Comparison of ENCODE assay signal across 8 mouse cellular contexts in genomic region chr10:82630497-82630896, GRCm38 (mm10). TPM values are rescaled to one million over a fixed set of nuclear protein-coding genes. Genes with fewer than 3 reads are reported as not detected.
DNase-seq lines count a peak whose midpoint lies in the region; ATAC-seq and TF ChIP-seq lines count a peak whose summit lies in the region.

No protein-coding gene starts in this region.

- no peak for DNase-seq in lung, postnatal 0 days (ENCODE audit: low spot score)
- DNase-seq in lung, adult 18-20 months, result no peak
- DNase-seq in T-cell, adult 2 months (ENCODE audit: low spot score), result no peak
- DNase-seq in natural killer cell, adult 2 months (ENCODE audit: low spot score in 2 of 2), result no peak
- DNase-seq in layer of hippocampus, adult 9-10 months (ENCODE audit: low spot score), result no peak

- no peak for ATAC-seq in lung, postnatal 0 days
- ATAC-seq in embryonic facial prominence, embryonic 15.5 days (ENCODE audit: insufficient number of reproducible peaks, low FRiP score, low TSS enrichment, low read depth), result no peak
- ATAC-seq in limb, embryonic 13.5 days (ENCODE audit: low FRiP score, low read depth), result no peak

- H3K27me3 ChIP-seq in lung, postnatal 0 days (replicated peaks; ENCODE audit: insufficient read depth, low read length), result no peaks in the 10 kb centered on the region
- no peaks in the 10 kb centered on the region for H3K27me3 ChIP-seq in embryonic facial prominence, embryonic 15.5 days
- H3K27me3 ChIP-seq in limb, embryonic 13.5 days, result no peaks in the 10 kb centered on the region
- no peaks in the 10 kb centered on the region for H3K27me3 ChIP-seq in small intestine, adult 2 months (ENCODE audit: control insufficient read depth, insufficient read depth, low read length)

- 16% methylated on average over 7 of the region's 7 CpGs for WGBS in lung, postnatal 0 days
- 17% methylated on average over 7 of the region's 7 CpGs for WGBS in embryonic facial prominence, embryonic 15.5 days
- WGBS in limb, embryonic 13.5 days, result 16% methylated on average over 7 of the region's 7 CpGs
- WGBS in small intestine, adult 2 months, result 10% methylated on average over 7 of the region's 7 CpGs

- H3K27ac ChIP-seq in lung, postnatal 0 days (ENCODE audit: low read length), result no peak overlapping the region
- H3K27ac ChIP-seq in embryonic facial prominence, embryonic 15.5 days (replicated peaks), result peak overlapping the region; percentile 90; the same call in 1 of the 2 replicates
- peak overlapping the region; percentile 88; the same call in 1 of the 2 replicates for H3K27ac ChIP-seq in limb, embryonic 13.5 days
- no peak overlapping the region for H3K27ac ChIP-seq in small intestine, adult 2 months (ENCODE audit: insufficient read depth, low read depth, low read length)

- peak overlapping the region; percentile 65 for H3K4me3 ChIP-seq in lung, postnatal 0 days (ENCODE audit: low read depth, low read length)
- peak overlapping the region; percentile 82 for H3K4me3 ChIP-seq in embryonic facial prominence, embryonic 15.5 days (replicated peaks)
- peak overlapping the region; percentile 86 for H3K4me3 ChIP-seq in limb, embryonic 13.5 days
- H3K4me3 ChIP-seq in small intestine, adult 2 months (ENCODE audit: low read depth, low read length), result peak overlapping the region; percentile 83

- no peak for TF ChIP-seq EP300 in lung, postnatal 0 days (IDR thresholded peaks at IDR 0.05)

- H3K36me3 ChIP-seq in lung, postnatal 0 days (ENCODE audit: insufficient read depth, low read length), result no peaks in the 10 kb centered on the region
- H3K36me3 ChIP-seq in embryonic facial prominence, embryonic 15.5 days, result peaks cover 17% of the 10 kb centered on the region; the same call in 1 of the 2 replicates
- H3K36me3 ChIP-seq in limb, embryonic 13.5 days, result peaks cover 38% of the 10 kb centered on the region
- H3K36me3 ChIP-seq in small intestine, adult 2 months (ENCODE audit: control insufficient read depth, insufficient read depth, low read length), result 0 out of 2 replicates have a peak, but pooled peaks cover 2% of the 10 kb centered on the region

- peak overlapping the region; percentile 78 for H3K4me2 ChIP-seq in lung, postnatal 0 days (replicated peaks; ENCODE audit: low read depth, low read length)
- peak overlapping the region; percentile 75 for H3K4me2 ChIP-seq in embryonic facial prominence, embryonic 15.5 days (replicated peaks)
- H3K4me2 ChIP-seq in limb, embryonic 13.5 days (replicated peaks), result peak overlapping the region; percentile 77

- peaks cover 4% of the 10 kb centered on the region; the same call in 1 of the 2 replicates for H3K4me1 ChIP-seq in lung, postnatal 0 days (ENCODE audit: insufficient read depth, low read depth, low read length)
- peaks cover 13% of the 10 kb centered on the region for H3K4me1 ChIP-seq in embryonic facial prominence, embryonic 15.5 days
- peaks cover 16% of the 10 kb centered on the region for H3K4me1 ChIP-seq in limb, embryonic 13.5 days
- H3K4me1 ChIP-seq in small intestine, adult 2 months (ENCODE audit: control insufficient read depth, insufficient read depth, insufficient read length, low read length), result peaks cover 3% of the 10 kb centered on the region; the same call in 1 of the 2 replicates

- no peaks in the 10 kb centered on the region for H3K9me3 ChIP-seq in lung, postnatal 0 days (ENCODE audit: low read length)
- no peaks in the 10 kb centered on the region for H3K9me3 ChIP-seq in embryonic facial prominence, embryonic 15.5 days (replicated peaks)
- peaks cover 2% of the 10 kb centered on the region; the same call in 1 of the 2 replicates for H3K9me3 ChIP-seq in limb, embryonic 13.5 days

- no peak for TF ChIP-seq POLR2A in small intestine, adult 2 months (IDR thresholded peaks at IDR 0.05; ENCODE audit: low read depth, low read length)

- H3K9ac ChIP-seq in lung, postnatal 0 days (replicated peaks; ENCODE audit: low read depth), result peak overlapping the region; percentile 61
- H3K9ac ChIP-seq in embryonic facial prominence, embryonic 15.5 days, result peak overlapping the region; percentile 87
- H3K9ac ChIP-seq in limb, embryonic 13.5 days, result peak overlapping the region; percentile 86

- TF ChIP-seq CTCF in lung, postnatal 0 days (IDR thresholded peaks at IDR 0.05), result no peak
- no peak for TF ChIP-seq CTCF in small intestine, adult 2 months (IDR thresholded peaks at IDR 0.05; ENCODE audit: extremely low read depth, insufficient read length, insufficient replicate concordance, low read depth, low read length)

RNA-seq across cellular contexts. Expression of gene Tdg, which starts 0.9 kb away (rescaled TPM):
- polyA plus RNA-seq in lung, postnatal 0 days (2015; fragmentation: Nextera tagmentation; extraction: Ambion mirVana), result 45.7 and 46.5 TPM in 2 replicates
- polyA plus RNA-seq in embryonic facial prominence, embryonic 15.5 days (2015; fragmentation: Nextera tagmentation; extraction: Ambion mirVana), result 113 and 117 TPM in 2 replicates
- 156 TPM in 2 replicates for polyA plus RNA-seq in limb, embryonic 13.5 days (2015; fragmentation: Nextera tagmentation; extraction: Ambion mirVana)
- 7.3 and 11.5 TPM in 2 replicates for polyA plus RNA-seq in small intestine, adult 2 months (2012; rRNA removed)

RNA-seq across cellular contexts. Expression of gene 1190007I07Rik, which starts 7.5 kb away (rescaled TPM):
- 26.0 and 26.9 TPM in 2 replicates for polyA plus RNA-seq in lung, postnatal 0 days (2015; fragmentation: Nextera tagmentation; extraction: Ambion mirVana)
- 30.5 and 31.9 TPM in 2 replicates for polyA plus RNA-seq in embryonic facial prominence, embryonic 15.5 days (2015; fragmentation: Nextera tagmentation; extraction: Ambion mirVana)
- 33.5 and 40.3 TPM in 2 replicates for polyA plus RNA-seq in limb, embryonic 13.5 days (2015; fragmentation: Nextera tagmentation; extraction: Ambion mirVana)
- polyA plus RNA-seq in small intestine, adult 2 months (2012; rRNA removed), result 27.1 and 30.6 TPM in 2 replicates

RNA-seq across cellular contexts. Expression of gene Glt8d2, which starts 60.0 kb away (rescaled TPM):
- polyA plus RNA-seq in lung, postnatal 0 days (2015; fragmentation: Nextera tagmentation; extraction: Ambion mirVana), result 2.4 and 3.4 TPM in 2 replicates
- polyA plus RNA-seq in embryonic facial prominence, embryonic 15.5 days (2015; fragmentation: Nextera tagmentation; extraction: Ambion mirVana), result 21.5 and 21.6 TPM in 2 replicates
- 14.0 and 15.0 TPM in 2 replicates for polyA plus RNA-seq in limb, embryonic 13.5 days (2015; fragmentation: Nextera tagmentation; extraction: Ambion mirVana)
- 0.15 and 0.56 TPM in 2 replicates for polyA plus RNA-seq in small intestine, adult 2 months (2012; rRNA removed)

Comparison
In these comparisons a context has a peak if more than half of its experiments do, and no peak if none do; other contexts are left out.
1. H3K27ac ChIP-seq: peak in embryonic facial prominence, embryonic 15.5 days (single experiment) and limb, embryonic 13.5 days (single experiment); none in lung, postnatal 0 days (single experiment) and small intestine, adult 2 months (single experiment).
2. Peak in every context shown above with its lines, with median percentiles within 50 percentile points of each other: H3K4me2 ChIP-seq, H3K4me3 ChIP-seq and H3K9ac ChIP-seq.